Mouse (Mus musculus): ENCODE measurements at regions not wholly inside any gene's neighbourhood (a gene's known extent, or its start where the extent isn't known, plus 50 kb on each side); places are given as distances from the start of the nearest gene placed in this dataset.
"Not testable (repeated sequence)": the region's sequence is repeated elsewhere in the genome, so short reads cannot be mapped to it uniquely, and the experiment has no call there.

DNA sequence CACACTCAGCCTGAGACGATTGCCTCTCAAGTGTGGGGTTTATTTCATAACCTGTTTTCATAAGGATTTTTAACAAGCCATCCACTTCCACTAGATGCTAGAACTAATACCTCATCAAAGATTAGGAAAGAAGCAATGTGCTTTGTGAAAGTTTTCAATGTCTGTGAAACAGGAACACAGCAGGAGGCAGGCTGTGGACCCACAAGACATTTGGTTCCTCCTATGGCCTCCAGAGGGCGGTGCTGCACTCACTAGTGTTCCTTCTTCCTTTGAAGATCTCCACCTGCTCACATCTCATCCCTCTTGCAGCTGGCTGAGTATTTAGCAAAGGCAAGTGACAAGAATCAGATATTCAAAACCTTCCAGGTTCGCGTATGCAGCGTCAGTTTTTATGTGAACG is 735.6 kb upstream of the Olfr1507 start:
- H3K27ac ChIP-seq (ENCODE audit: insufficient read depth, low read length); H3K27me3 ChIP-seq (ENCODE audit: control insufficient read depth, insufficient read depth, low read length, poor library complexity, severe bottlenecking); H3K9me3 ChIP-seq (replicated peaks; ENCODE audit: control insufficient read depth, insufficient read depth, low read length, poor library complexity, severe bottlenecking); H3K4me3 ChIP-seq (ENCODE audit: low read depth, low read length); H3K36me3 ChIP-seq (ENCODE audit: control insufficient read depth, insufficient read depth, low read length, poor library complexity, severe bottlenecking); H3K9ac ChIP-seq (ENCODE audit: low read depth, poor library complexity, severe bottlenecking); H3K4me1 ChIP-seq (ENCODE audit: control insufficient read depth, insufficient read depth, low read length): not testable (repeated sequence)

DNA sequence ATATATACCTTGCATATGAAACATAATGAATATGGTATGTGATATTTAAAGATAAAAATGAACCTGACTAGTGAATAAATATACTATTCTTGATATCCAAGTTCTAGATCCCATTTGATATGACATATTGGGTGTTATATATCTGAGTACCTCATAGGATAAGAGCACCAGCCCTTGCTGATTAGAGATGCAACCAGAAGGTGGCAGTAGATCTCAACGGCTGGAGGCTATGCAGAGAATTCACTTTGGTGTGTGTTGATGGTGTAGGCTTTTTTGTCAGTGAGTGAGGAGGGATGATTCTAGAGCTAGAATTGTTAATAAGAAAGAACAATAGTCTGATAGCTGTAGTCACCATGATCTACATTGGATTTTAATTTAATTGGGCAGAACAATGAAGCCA is 729.2 kb upstream of the Olfr1507 start:
- not testable (repeated sequence) for H3K9me3 ChIP-seq (replicated peaks; ENCODE audit: control insufficient read depth, insufficient read depth, low read length, poor library complexity, severe bottlenecking); H3K27me3 ChIP-seq (ENCODE audit: control insufficient read depth, insufficient read depth, low read length, poor library complexity, severe bottlenecking); H3K9ac ChIP-seq (ENCODE audit: low read depth, poor library complexity, severe bottlenecking); H3K4me1 ChIP-seq (ENCODE audit: control insufficient read depth, insufficient read depth, low read length); H3K36me3 ChIP-seq (ENCODE audit: control insufficient read depth, insufficient read depth, low read length, poor library complexity, severe bottlenecking); H3K27ac ChIP-seq (ENCODE audit: insufficient read depth, low read length); H3K4me3 ChIP-seq (ENCODE audit: low read depth, low read length)

DNA sequence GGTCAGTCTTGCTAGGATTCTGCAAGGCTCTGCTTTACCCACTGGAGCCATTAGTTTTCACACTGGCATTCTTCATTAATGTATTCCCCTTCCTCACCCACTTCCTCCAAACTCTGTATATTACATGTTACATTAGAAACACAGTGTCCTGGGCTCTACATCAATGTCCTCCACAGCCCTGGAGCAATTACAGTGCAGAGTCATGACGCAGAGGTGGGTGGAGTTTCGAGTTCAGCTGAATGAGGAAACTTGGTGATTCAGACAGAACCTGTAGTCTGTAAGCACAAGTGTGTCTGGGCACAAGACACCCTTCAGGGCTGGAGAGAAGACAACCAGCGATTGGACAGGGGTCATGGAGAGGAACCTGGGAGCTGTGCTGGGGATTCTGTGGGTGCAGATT is 715.0 kb upstream of the Olfr1507 start:
- H3K4me1 ChIP-seq (ENCODE audit: control insufficient read depth, insufficient read depth, low read length); H3K9me3 ChIP-seq (replicated peaks; ENCODE audit: control insufficient read depth, insufficient read depth, low read length, poor library complexity, severe bottlenecking); H3K27ac ChIP-seq (ENCODE audit: insufficient read depth, low read length); H3K36me3 ChIP-seq (ENCODE audit: control insufficient read depth, insufficient read depth, low read length, poor library complexity, severe bottlenecking); H3K4me3 ChIP-seq (ENCODE audit: low read depth, low read length); H3K9ac ChIP-seq (ENCODE audit: low read depth, poor library complexity, severe bottlenecking); H3K27me3 ChIP-seq (ENCODE audit: control insufficient read depth, insufficient read depth, low read length, poor library complexity, severe bottlenecking): not testable (repeated sequence)

GRCm38 (mm10) chr14:53209258-53209657 is 713.7 kb upstream of the Olfr1507 start:
- H3K4me3 ChIP-seq (ENCODE audit: low read depth, low read length); H3K9me3 ChIP-seq (replicated peaks; ENCODE audit: control insufficient read depth, insufficient read depth, low read length, poor library complexity, severe bottlenecking); H3K9ac ChIP-seq (ENCODE audit: low read depth, poor library complexity, severe bottlenecking); H3K4me1 ChIP-seq (ENCODE audit: control insufficient read depth, insufficient read depth, low read length); H3K36me3 ChIP-seq (ENCODE audit: control insufficient read depth, insufficient read depth, low read length, poor library complexity, severe bottlenecking); H3K27ac ChIP-seq (ENCODE audit: insufficient read depth, low read length); H3K27me3 ChIP-seq (ENCODE audit: control insufficient read depth, insufficient read depth, low read length, poor library complexity, severe bottlenecking): not testable (repeated sequence)

DNA sequence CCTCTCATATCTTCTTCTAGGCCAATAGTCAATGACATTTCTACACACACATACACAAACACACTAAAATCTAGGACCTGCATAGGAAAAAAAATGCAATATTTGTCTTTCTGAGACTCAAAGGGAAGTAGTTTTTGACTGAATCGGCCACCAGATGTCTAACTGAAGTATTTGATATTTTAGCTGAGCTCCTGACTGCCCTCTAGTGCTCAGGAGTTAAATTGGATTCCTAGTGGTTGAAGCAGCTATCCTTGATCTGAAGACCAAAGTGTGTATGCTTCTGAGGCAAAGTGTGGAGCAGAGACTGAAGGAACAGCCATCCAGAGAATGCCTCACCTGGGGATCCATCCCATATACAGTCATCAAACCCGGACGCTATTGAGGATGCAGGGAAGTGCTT is 695.4 kb upstream of the Olfr1507 start:
- not testable (repeated sequence) for H3K9ac ChIP-seq (ENCODE audit: low read depth, poor library complexity, severe bottlenecking); H3K4me1 ChIP-seq (ENCODE audit: control insufficient read depth, insufficient read depth, low read length); H3K27ac ChIP-seq (ENCODE audit: insufficient read depth, low read length); H3K4me3 ChIP-seq (ENCODE audit: low read depth, low read length); H3K27me3 ChIP-seq (ENCODE audit: control insufficient read depth, insufficient read depth, low read length, poor library complexity, severe bottlenecking); H3K36me3 ChIP-seq (ENCODE audit: control insufficient read depth, insufficient read depth, low read length, poor library complexity, severe bottlenecking); H3K9me3 ChIP-seq (replicated peaks; ENCODE audit: control insufficient read depth, insufficient read depth, low read length, poor library complexity, severe bottlenecking)

DNA sequence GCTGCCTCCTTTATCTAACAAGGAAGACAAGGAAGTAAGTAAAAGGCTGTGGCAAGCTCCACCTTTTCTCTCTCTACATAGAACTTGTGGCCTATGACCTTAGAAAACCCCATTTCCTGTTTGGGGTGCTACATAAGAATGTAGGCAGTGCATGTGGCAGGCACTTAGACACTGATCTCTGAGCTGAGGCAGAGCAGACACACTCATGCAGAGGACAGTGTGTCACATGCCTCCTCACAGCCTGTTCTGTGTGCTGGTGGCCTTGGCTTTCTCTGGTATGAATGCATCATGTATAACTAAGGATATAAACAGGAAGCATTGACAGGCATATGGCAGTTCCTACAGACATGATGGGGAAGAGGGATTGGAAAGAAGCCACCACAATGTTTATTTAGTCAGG is 678.5 kb upstream of the Olfr1507 start:
- not testable (repeated sequence) for H3K9me3 ChIP-seq (replicated peaks; ENCODE audit: control insufficient read depth, insufficient read depth, low read length, poor library complexity, severe bottlenecking); H3K27me3 ChIP-seq (ENCODE audit: control insufficient read depth, insufficient read depth, low read length, poor library complexity, severe bottlenecking); H3K36me3 ChIP-seq (ENCODE audit: control insufficient read depth, insufficient read depth, low read length, poor library complexity, severe bottlenecking); H3K27ac ChIP-seq (ENCODE audit: insufficient read depth, low read length); H3K9ac ChIP-seq (ENCODE audit: low read depth, poor library complexity, severe bottlenecking); H3K4me3 ChIP-seq (ENCODE audit: low read depth, low read length); H3K4me1 ChIP-seq (ENCODE audit: control insufficient read depth, insufficient read depth, low read length)

GRCm38 (mm10) chr14:53166327-53166726 is 670.8 kb upstream of the Olfr1507 start:
- H3K27ac ChIP-seq (ENCODE audit: insufficient read depth, low read length); H3K9me3 ChIP-seq (replicated peaks; ENCODE audit: control insufficient read depth, insufficient read depth, low read length, poor library complexity, severe bottlenecking); H3K36me3 ChIP-seq (ENCODE audit: control insufficient read depth, insufficient read depth, low read length, poor library complexity, severe bottlenecking): not testable (repeated sequence)

DNA sequence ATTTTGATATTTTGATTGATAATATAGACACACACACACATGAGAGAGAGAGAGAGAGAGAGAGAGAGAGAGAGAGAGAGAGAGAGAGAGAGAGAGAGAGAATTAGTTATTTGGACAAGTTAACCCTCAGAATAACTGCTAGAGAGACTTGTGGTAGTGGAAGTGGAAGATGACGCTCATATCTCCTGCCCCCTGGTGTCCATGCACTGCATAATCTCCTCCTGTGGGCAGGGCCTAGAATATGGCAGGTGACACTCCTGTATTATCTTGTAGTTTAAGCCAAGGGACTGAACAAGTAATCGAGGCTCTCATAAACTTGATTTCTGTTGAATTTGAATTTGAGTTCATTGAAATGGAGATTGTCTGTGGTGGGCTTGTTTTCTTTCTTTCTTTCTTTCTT is 663.5 kb upstream of the Olfr1507 start:
- not testable (repeated sequence) for H3K4me3 ChIP-seq (ENCODE audit: low read depth, low read length); H3K4me1 ChIP-seq (ENCODE audit: control insufficient read depth, insufficient read depth, low read length); H3K9me3 ChIP-seq (replicated peaks; ENCODE audit: control insufficient read depth, insufficient read depth, low read length, poor library complexity, severe bottlenecking); H3K27me3 ChIP-seq (ENCODE audit: control insufficient read depth, insufficient read depth, low read length, poor library complexity, severe bottlenecking); H3K27ac ChIP-seq (ENCODE audit: insufficient read depth, low read length); H3K9ac ChIP-seq (ENCODE audit: low read depth, poor library complexity, severe bottlenecking); H3K36me3 ChIP-seq (ENCODE audit: control insufficient read depth, insufficient read depth, low read length, poor library complexity, severe bottlenecking)

More at GRCm38 (mm10) chr14:53166327-53166726, 670.8 kb upstream of the Olfr1507 start:
- not testable (repeated sequence) for H3K27me3 ChIP-seq (ENCODE audit: control insufficient read depth, insufficient read depth, low read length, poor library complexity, severe bottlenecking); H3K4me3 ChIP-seq (ENCODE audit: low read depth, low read length); H3K9ac ChIP-seq (ENCODE audit: low read depth, poor library complexity, severe bottlenecking); H3K4me1 ChIP-seq (ENCODE audit: control insufficient read depth, insufficient read depth, low read length)

DNA sequence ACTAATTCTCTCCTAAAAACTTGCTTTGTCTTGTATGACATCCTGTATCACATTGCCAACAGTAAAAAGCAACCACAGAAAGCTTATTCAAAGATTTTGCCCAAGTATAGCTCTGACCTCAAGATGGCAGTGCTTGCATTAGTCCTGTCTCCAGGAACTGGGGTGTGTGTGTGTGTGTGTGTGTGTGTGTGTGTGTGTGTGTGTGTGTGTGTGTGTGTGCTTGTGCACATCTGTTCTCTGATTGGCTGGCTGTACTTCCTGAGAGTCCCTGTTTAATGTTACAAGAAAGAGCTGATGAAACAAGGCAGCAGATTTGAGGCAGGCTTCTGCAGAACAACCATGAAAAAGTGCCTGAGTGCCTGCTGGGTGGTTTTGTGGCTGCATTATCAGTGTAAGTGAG is 639.2 kb upstream of the Olfr1507 start:
- H3K27ac ChIP-seq (ENCODE audit: insufficient read depth, low read length); H3K27me3 ChIP-seq (ENCODE audit: control insufficient read depth, insufficient read depth, low read length, poor library complexity, severe bottlenecking); H3K9me3 ChIP-seq (replicated peaks; ENCODE audit: control insufficient read depth, insufficient read depth, low read length, poor library complexity, severe bottlenecking): not testable (repeated sequence)

More for the DNA sequence above, 639.2 kb upstream of the Olfr1507 start:
- H3K4me1 ChIP-seq (ENCODE audit: control insufficient read depth, insufficient read depth, low read length); H3K9ac ChIP-seq (ENCODE audit: low read depth, poor library complexity, severe bottlenecking); H3K36me3 ChIP-seq (ENCODE audit: control insufficient read depth, insufficient read depth, low read length, poor library complexity, severe bottlenecking); H3K4me3 ChIP-seq (ENCODE audit: low read depth, low read length): not testable (repeated sequence)
